Mouse (Mus musculus): Measurements from ENCODE around the gene Ccdc85b. TPM values are rescaled to one million over a fixed set of nuclear protein-coding genes. Genes with fewer than 3 reads are reported as not detected.

The Ccdc85b gene
- polyA plus RNA-seq, 1 experiment from 2014 or later: 10.2 TPM

DNA sequence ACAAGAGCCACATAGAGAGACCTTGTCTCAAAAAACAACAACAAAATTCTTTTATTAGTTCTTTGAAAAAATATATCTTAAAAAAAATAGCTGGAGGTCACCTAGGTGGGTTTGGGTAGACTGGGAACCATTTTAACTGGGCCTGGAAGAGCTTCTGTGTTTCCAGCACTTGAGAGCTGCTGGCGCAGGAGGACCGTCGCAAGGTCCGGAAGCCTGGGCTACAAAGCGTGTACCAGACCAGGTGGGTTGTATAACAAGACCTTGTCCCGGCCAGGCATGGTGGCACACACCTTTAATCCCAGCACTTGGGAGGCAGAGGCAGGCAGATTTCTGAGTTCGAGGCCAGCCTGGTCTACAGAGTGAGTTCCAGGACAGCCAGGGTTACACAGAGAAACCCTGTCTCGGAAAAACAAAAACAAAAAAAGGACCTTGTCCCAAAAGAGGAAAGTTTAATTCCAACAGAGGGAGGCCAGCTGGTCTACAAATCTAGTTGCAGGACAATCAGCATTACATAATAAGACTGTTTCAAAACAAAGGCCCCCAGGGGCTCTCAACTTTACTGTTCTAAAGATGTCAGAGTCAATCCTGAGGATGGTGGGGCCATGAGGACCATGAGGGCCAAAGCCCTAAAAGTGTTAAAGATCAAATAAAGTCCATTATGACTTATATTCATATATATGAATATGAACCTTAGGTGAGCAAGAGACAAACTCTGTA lies 38.8 kb downstream of the Ccdc85b start:
- H3K36me3 ChIP-seq (ENCODE audit: control insufficient read depth, insufficient read depth, low read length): peaks cover 7% of the 10 kb centered on the region; the same call in 1 of the 2 replicates
- WGBS: 97% methylated on average over 8 of the region's 8 CpGs

DNA sequence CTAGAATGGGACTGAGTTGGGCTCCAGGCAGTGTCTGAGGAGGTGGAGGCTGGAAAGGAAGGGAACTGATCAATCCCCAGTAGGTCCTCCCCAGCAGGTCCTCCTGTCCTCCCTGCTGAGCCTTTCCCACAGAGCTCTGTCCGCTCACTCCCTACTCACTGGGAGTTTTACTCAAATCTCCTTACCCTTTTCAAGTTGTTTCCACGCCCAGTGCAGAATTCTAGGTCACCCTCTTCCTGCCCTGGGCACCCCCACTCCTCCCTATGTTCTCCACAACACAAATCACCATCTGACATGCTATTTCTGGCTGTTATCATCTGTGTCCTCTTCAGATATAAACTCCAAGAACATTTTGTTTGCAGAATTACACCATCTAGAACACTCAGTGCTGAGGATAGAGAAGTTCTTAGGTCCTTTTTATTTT lies 43.1 kb downstream of the Ccdc85b start:
- Histone ChIP-seq H3K27me3 (ENCODE audit: control insufficient read depth, insufficient read depth, low read depth, low read length) (no peaks in the 10 kb centered on the region), H3K4me3 (ENCODE audit: low read depth, low read length) (no peak overlapping the region), H3K9me3 (replicated peaks; ENCODE audit: control insufficient read depth, low read length, poor library complexity, severe bottlenecking) (no peaks in the 10 kb centered on the region), H3K9ac (ENCODE audit: low read depth, low read length) (no peak overlapping the region), H3K4me1 (ENCODE audit: control insufficient read depth, insufficient read depth, low read length) (no peaks in the 10 kb centered on the region), H3K27ac (ENCODE audit: low read length) (no peak overlapping the region), H3K36me3 (ENCODE audit: control insufficient read depth, insufficient read depth, low read length) (no peaks in the 10 kb centered on the region), H3K4me2 (ENCODE audit: low read length) (no peak overlapping the region)
- ATAC-seq: no peak
- 41% methylated on average over 2 of the region's 2 CpGs for WGBS

More for the DNA sequence above, 38.8 kb downstream of the Ccdc85b start:
- Histone ChIP-seq H3K4me1 (ENCODE audit: control insufficient read depth, insufficient read depth, low read length) (peaks cover 16% of the 10 kb centered on the region), H3K4me3 (ENCODE audit: low read depth, low read length) (no peak overlapping the region), H3K27me3 (ENCODE audit: control insufficient read depth, insufficient read depth, low read depth, low read length) (no peaks in the 10 kb centered on the region), H3K27ac (ENCODE audit: low read length) (no peak overlapping the region), H3K9me3 (replicated peaks; ENCODE audit: control insufficient read depth, low read length, poor library complexity, severe bottlenecking) (no peaks in the 10 kb centered on the region), H3K4me2 (ENCODE audit: low read length) (no peak overlapping the region), H3K9ac (ENCODE audit: low read depth, low read length) (no peak overlapping the region)
- ATAC-seq: no peak

DNA sequence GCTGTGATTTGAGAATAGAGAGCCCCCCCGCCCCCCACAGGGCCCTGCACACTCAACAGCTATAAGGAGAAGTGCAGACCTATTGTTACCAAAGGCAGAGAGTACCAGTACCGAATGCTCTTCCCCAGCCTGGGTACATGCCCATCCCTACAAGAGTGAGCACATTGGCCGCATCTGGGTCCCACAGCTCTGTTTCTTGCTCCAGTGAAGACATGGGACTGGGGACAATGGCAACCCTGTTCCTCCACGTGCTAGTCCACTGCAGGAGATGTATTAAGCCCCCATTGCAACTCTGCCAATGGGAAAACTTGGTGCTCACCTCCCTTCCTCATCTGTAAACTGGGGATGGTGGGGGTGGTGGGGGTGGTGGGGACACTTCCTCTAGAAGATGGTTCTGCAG lies 43.9 kb downstream of the Ccdc85b start:
- Histone ChIP-seq H3K4me3 (ENCODE audit: low read depth, low read length) (no peak overlapping the region), H3K4me1 (ENCODE audit: control insufficient read depth, insufficient read depth, low read length) (no peaks in the 10 kb centered on the region), H3K36me3 (ENCODE audit: control insufficient read depth, insufficient read depth, low read length) (no peaks in the 10 kb centered on the region), H3K27me3 (ENCODE audit: control insufficient read depth, insufficient read depth, low read depth, low read length) (no peaks in the 10 kb centered on the region), H3K4me2 (ENCODE audit: low read length) (no peak overlapping the region), H3K27ac (ENCODE audit: low read length) (no peak overlapping the region), H3K9me3 (replicated peaks; ENCODE audit: control insufficient read depth, low read length, poor library complexity, severe bottlenecking) (no peaks in the 10 kb centered on the region), H3K9ac (ENCODE audit: low read depth, low read length) (no peak overlapping the region)
- 71% methylated on average over 4 of the region's 4 CpGs for WGBS
- ATAC-seq: no peak

DNA sequence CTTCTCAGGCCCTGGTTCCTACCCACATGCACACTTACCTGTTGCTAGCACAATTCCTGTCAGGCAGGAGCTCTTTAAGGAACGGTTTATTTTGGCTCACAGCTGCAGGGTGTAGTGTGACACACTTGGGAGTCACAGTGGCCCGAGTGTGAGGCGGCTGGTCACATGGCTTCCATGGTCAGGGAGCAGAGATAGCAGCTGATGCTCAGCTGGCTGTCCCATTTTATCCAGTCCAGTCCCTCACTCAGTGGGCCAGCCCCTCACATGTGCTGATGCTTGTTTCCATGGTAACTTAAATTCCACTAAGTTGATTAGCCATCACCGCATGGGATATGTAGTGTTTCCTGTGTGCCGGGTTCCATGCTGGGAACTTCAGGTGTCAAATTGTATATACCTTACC lies 45.7 kb downstream of the Ccdc85b start:
- 66% methylated on average over 5 of the region's 5 CpGs for WGBS
- no peaks in the 10 kb centered on the region for H3K9me3 ChIP-seq (replicated peaks; ENCODE audit: control insufficient read depth, low read length, poor library complexity, severe bottlenecking)
- no peak overlapping the region for H3K4me3 ChIP-seq (ENCODE audit: low read depth, low read length)
- no peak overlapping the region for H3K4me2 ChIP-seq (ENCODE audit: low read length)
- H3K36me3 ChIP-seq (ENCODE audit: control insufficient read depth, insufficient read depth, low read length): no peaks in the 10 kb centered on the region
- no peak overlapping the region for H3K9ac ChIP-seq (ENCODE audit: low read depth, low read length)
- peaks cover 9% of the 10 kb centered on the region for H3K4me1 ChIP-seq (ENCODE audit: control insufficient read depth, insufficient read depth, low read length)
- no peaks in the 10 kb centered on the region for H3K27me3 ChIP-seq (ENCODE audit: control insufficient read depth, insufficient read depth, low read depth, low read length)
- ATAC-seq: no peak
- H3K27ac ChIP-seq (ENCODE audit: low read length): no peak overlapping the region

- 92% methylated on average over 5 of the region's 5 CpGs for WGBS
- Histone ChIP-seq H3K4me2 (ENCODE audit: low read length) (no peak overlapping the region), H3K27ac (ENCODE audit: low read length) (no peak overlapping the region), H3K36me3 (ENCODE audit: control insufficient read depth, insufficient read depth, low read length) (no peaks in the 10 kb centered on the region), H3K4me3 (ENCODE audit: low read depth, low read length) (no peak overlapping the region), H3K9me3 (replicated peaks; ENCODE audit: control insufficient read depth, low read length, poor library complexity, severe bottlenecking) (no peaks in the 10 kb centered on the region), H3K4me1 (ENCODE audit: control insufficient read depth, insufficient read depth, low read length) (peaks cover 12% of the 10 kb centered on the region), H3K9ac (ENCODE audit: low read depth, low read length) (no peak overlapping the region), H3K27me3 (ENCODE audit: control insufficient read depth, insufficient read depth, low read depth, low read length) (no peaks in the 10 kb centered on the region)
- no peak for ATAC-seq
These were observed 47.1 kb downstream of the Ccdc85b start for GRCm38 (mm10) chr19:5410641-5411040.

DNA sequence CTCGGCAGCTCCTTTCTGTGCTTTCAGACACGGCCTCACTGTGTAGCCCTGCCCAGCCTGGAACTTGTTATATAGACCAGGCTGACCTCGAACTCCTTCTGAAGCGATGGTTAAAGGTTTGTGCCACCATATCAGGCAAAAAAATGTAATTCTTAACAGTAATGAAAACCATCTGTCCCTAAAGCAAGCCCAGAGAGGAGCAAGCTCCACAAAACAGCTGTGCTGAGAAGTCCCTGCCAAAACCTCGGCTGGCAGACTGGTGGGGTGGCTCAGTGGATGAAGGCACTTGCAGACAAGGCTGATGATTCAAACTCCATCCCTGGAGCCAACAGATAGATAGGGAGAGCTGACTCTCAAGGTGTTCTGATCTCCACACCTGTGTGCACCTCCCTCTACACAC lies 48.6 kb downstream of the Ccdc85b start:
- no peak overlapping the region for H3K27ac ChIP-seq (ENCODE audit: low read length)
- H3K9me3 ChIP-seq (replicated peaks; ENCODE audit: control insufficient read depth, low read length, poor library complexity, severe bottlenecking): no peaks in the 10 kb centered on the region
- no peak for ATAC-seq
- H3K4me2 ChIP-seq (ENCODE audit: low read length): no peak overlapping the region
- H3K4me1 ChIP-seq (ENCODE audit: control insufficient read depth, insufficient read depth, low read length): peaks cover 12% of the 10 kb centered on the region
- H3K36me3 ChIP-seq (ENCODE audit: control insufficient read depth, insufficient read depth, low read length): no peaks in the 10 kb centered on the region
- H3K4me3 ChIP-seq (ENCODE audit: low read depth, low read length): no peak overlapping the region
- no peaks in the 10 kb centered on the region for H3K27me3 ChIP-seq (ENCODE audit: control insufficient read depth, insufficient read depth, low read depth, low read length)
- no peak overlapping the region for H3K9ac ChIP-seq (ENCODE audit: low read depth, low read length)
- WGBS: 83% methylated on average over 5 of the region's 5 CpGs

DNA sequence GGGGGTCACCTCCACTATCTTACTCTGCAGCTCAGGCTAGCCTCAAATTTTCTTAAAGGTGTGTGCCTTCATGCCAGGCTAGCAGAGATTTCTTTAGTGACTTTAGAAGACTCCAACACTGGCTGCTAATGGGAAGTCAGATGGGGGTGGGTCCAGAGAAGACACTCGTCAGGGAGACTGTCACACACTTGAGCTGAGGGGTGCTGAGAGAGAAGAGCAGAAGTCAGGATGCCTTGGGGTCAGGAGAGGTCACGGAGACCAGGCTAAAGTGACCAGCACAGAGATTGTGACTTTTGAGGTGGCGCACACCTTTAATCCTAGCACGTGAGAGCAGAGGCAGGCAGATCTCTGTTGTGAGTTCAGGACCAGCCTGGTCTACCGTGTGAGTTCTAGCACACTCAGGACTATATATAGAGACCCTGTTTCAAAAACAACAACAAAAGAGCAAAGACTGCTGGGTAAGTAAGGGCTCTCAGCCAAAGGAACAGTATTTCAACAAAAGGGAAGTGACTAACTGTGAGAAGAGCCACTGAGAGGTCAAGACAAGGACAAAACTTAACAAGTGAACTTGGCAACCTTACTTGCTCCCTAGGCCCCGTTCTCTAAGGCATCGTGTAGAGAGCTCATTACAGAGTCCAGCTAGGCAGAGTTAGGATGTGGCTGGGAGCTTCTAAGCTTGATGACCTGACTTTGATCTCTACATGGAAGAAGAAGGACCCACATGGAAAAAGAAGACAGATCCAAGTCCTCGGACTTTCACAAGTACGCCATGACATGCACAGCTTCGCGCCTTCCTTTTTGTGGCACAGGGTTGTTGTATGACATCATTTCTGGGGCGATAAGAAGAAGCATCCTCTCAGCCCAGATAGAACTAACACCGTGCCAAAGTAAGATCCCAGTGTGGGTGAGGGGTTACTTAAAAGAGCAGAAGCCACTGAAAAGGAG lies 49.4 kb downstream of the Ccdc85b start:
- no peaks in the 10 kb centered on the region for H3K36me3 ChIP-seq (ENCODE audit: control insufficient read depth, insufficient read depth, low read length)
- H3K4me3 ChIP-seq (ENCODE audit: low read depth, low read length): no peak overlapping the region
- peak overlapping the region; percentile 60; the same call in 1 of the 2 replicates for H3K4me2 ChIP-seq (ENCODE audit: low read length)
- H3K4me1 ChIP-seq (ENCODE audit: control insufficient read depth, insufficient read depth, low read length): peaks cover 12% of the 10 kb centered on the region
- no peak overlapping the region for H3K9ac ChIP-seq (ENCODE audit: low read depth, low read length)
- no peaks in the 10 kb centered on the region for H3K9me3 ChIP-seq (replicated peaks; ENCODE audit: control insufficient read depth, low read length, poor library complexity, severe bottlenecking)
- no peaks in the 10 kb centered on the region for H3K27me3 ChIP-seq (ENCODE audit: control insufficient read depth, insufficient read depth, low read depth, low read length)
- no peak overlapping the region for H3K27ac ChIP-seq (ENCODE audit: low read length)
- 91% methylated on average over 13 of the region's 13 CpGs for WGBS
- ATAC-seq: no peak

GRCm38 (mm10) chr19:5407133-5407532 lies 50.6 kb downstream of the Ccdc85b start:
- peak; percentile 72 for ATAC-seq
- Histone ChIP-seq H3K27me3 (ENCODE audit: control insufficient read depth, insufficient read depth, low read depth, low read length) (no peaks in the 10 kb centered on the region), H3K27ac (ENCODE audit: low read length) (peak overlapping the region; percentile 81), H3K4me3 (ENCODE audit: low read depth, low read length) (peak overlapping the region; percentile 50), H3K36me3 (ENCODE audit: control insufficient read depth, insufficient read depth, low read length) (no peaks in the 10 kb centered on the region), H3K9ac (ENCODE audit: low read depth, low read length) (peak overlapping the region; percentile 76), H3K9me3 (replicated peaks; ENCODE audit: control insufficient read depth, low read length, poor library complexity, severe bottlenecking) (no peaks in the 10 kb centered on the region), H3K4me1 (ENCODE audit: control insufficient read depth, insufficient read depth, low read length) (peaks cover 12% of the 10 kb centered on the region), H3K4me2 (ENCODE audit: low read length) (peak overlapping the region; percentile 60)
- 17% methylated on average over 7 of the region's 7 CpGs for WGBS
